Mouse (Mus musculus): ENCODE measurements around the gene Gm17349.
A peak's percentile ranks its signal among the peaks of the same experiment; 100 is the strongest.

Gene Gm17349

DNA sequence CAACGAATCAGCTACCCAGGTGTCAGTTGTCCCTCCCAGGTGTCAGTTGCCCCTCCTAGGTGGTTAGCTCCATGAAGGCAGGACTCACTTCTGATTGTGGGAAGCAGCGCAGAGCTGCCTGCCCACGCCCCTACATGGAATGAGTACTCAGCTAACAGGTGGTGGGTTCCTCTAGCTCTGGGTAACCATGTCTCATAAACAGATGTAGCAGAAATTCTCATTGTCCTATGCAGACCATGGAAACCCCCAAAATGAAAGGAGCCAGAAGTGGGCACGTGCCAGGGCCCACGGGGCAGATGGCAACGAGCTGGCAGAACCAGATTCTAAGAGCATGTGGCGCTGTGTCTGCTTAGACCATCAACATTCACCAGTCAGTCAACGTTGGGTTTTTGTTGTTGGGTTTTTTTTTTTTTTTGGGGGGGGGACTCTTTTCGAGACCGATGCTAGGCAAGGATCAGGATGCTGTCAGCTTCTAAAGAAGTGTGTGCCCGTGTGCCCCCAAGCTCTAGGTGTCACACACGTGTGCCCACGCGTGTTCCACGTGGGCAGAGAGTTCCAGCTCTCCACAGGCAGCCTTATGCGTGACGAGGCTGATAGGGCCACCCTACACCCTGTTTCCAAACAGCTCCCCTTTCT, 41.2 kb downstream of the Gm17349 start:
- DNase-seq (ENCODE audit: low read depth, low spot score): peak; percentile 50

DNA sequence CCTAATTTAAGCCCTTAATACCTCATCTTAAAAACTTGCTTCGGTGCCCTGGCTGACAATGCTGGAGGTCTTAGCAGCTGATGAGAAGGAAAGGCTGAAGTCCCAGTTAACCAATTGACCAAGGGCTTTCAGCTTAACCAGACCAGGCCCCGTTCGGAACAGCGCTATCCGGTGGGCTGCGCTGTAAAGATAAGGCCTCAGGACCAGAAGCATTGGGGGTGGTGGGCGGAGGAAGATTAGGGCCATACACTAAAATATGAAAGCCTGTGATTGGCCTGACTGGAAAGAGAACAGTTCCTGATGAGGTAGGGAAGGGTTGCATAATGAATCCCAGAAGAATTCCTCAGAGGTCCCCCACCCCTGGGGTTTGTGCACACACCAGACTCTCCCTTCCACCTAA, 42.9 kb downstream of the Gm17349 start:
- no peak for DNase-seq (ENCODE audit: low read depth, low spot score)

DNA sequence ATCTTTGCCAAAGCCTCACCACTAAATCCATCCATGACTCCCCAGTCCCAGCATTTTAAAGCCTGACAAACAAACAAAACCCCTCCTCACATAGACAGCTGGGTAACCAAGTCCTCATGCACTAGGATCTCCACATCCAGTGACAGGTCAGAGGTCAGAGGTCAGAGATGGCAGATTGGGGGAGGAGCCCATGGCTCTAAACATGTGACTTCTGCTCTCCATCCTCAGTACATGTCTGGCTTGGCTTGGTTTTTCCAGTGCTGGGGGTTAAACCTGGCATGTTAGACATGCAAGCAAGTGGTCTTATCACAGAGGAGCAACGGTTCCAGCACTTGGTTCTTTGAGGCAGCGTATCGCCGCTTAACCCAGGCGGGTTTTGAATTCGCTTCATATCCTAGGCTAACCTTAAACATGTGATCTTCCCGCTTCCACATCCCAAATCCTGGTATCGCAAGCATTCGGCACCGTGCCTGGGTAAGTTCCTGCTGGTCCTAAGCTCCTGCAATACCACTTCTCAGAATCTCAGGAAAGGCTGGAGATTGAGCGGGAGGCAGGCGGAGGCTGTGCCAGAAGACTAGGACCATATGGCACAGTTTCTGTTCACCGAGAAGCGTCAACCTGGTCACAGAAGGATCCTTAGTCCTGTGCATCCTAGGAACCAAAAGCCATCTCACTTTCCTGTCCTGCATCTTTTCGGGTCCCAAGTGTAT, 44.0 kb downstream of the Gm17349 start:
- no peak for DNase-seq (ENCODE audit: low read depth, low spot score)

DNA sequence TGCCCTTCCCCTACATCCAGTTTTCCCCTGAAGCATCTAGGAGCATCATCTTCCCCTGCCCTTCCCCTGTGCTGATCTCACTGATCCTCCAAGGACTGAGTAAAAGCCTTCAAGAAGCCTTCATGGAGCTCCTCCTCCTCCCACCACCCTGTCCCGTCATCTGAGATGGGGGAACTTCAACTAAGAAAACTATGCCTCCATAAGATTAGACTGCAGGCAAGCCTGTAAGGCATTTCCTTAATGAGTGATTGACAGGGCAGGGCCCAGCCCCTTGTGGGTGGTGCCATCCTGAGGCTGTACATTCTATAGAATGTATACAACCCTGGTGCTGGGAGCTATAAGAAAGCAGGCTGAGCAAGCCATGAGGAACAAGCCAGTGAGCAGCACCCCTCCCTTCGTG, 46.9 kb downstream of the Gm17349 start:
- DNase-seq (ENCODE audit: low read depth, low spot score): peak; percentile 51

DNA sequence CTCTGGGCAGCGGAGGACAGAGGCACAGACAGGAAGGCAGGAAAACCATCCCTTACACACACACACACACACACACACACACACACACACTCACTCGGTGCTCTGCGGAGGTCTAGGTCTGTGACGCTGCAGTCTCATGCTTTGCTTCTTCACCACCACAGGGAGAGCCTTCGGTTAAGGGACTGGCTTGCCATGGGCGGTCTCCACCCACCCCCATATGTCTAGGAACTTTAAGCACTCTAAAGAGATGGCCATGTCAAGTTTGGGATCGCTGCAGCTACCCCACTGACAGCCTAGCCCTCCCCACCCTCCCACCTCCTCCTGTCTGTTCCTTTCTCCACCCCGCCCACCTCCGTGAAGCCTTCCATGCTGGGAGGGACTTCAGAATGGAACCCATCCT, 49.3 kb downstream of the Gm17349 start:
- DNase-seq (ENCODE audit: low read depth, low spot score): no peak

DNA sequence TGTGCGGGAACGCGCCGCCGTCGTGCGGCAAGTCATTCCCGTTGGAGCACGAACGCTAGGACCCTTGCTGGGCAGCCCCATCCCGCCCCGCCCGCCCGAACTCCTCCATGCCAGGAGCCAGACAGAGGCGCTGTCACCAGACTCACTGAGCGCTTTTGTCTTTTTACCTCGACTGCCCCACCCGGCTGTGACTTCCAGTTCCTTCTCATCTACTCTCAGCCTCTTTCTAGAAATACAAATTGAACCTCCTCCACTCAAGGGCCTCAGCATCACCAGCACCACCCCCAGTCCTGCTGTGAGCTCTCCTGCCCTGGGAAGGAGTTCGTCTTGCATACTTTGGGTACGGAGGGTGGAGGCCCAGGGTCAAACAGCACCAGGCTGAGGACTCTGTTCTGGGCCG, 51.4 kb downstream of the Gm17349 start:
- DNase-seq (ENCODE audit: low read depth, low spot score): peak; percentile 79

DNA sequence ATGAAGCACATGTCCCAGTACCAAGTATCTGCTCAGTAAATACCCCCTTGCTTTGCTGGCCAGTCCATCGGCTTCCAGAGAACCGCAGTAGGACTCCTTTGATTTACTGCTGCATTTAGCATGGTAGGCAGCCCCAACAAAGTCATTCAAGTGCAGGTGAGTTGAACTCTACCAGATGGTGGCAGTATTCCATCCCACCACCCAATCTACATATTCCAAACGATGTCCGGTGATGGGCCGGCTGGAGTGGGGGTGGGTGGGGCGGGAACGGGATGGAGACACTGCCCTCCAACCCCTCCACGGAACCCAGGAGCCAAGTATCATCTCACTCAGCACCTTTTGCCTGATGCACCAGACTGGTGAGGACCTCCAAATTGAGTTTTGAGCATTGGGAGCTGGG, 52.0 kb downstream of the Gm17349 start:
- DNase-seq (ENCODE audit: low read depth, low spot score): peak; percentile 90

All from ES-CJ7 (cell line).